Mouse (Mus musculus) embryonic fibroblast, embryonic 13.5 days (primary cell): Measurements from ENCODE around the gene Scnn1a.
A peak's percentile ranks its signal among the peaks of the same experiment; 100 is the strongest.

Experiments
- CTCF ChIP-seq: IDR thresholded peaks from 2 replicates; pipeline ENCODE4 v1.5.1; 2011; ENCODE audit warnings: mild to moderate bottlenecking, control low read depth, low read length, moderate library complexity, borderline replicate concordance; ENCODE audit not compliant: insufficient read depth
- POLR2A ChIP-seq: IDR thresholded peaks from 2 replicates; pipeline ENCODE4 v1.6.1; 2011; ENCODE audit warnings: low read depth, mild to moderate bottlenecking, control low read depth, low read length, moderate library complexity

DNA sequence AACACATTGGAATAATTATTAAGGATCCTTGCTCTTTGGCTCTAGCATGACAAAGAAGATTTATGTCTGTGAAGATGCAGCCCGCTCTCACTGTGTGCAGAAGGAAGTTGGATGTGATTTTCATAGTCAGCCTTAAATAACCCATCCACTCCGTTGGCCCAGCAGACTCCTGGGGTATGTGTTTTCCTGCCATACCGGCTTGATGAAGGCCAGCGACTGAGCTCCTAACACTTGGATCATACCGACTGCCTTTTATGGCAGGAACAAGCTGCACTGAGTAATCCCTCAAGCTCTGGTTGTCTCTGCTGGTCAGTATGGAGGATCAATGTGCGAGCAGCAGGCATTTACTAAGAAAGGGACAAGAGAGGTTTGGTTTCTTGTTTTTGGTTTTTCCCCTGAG lies 15.0 kb upstream of the Scnn1a start:
- TF ChIP-seq POLR2A = 0 out of 2 replicates have a peak, but pooled peaks have one; percentile 3
- TF ChIP-seq CTCF = no peak
